Mouse (Mus musculus): ENCODE data around the gene Fpgs. TPM values are rescaled to one million over a fixed set of nuclear protein-coding genes. Genes with fewer than 3 reads are reported as not detected.

The Fpgs gene
- polyA plus RNA-seq, 1 experiment: 20.7 TPM

DNA sequence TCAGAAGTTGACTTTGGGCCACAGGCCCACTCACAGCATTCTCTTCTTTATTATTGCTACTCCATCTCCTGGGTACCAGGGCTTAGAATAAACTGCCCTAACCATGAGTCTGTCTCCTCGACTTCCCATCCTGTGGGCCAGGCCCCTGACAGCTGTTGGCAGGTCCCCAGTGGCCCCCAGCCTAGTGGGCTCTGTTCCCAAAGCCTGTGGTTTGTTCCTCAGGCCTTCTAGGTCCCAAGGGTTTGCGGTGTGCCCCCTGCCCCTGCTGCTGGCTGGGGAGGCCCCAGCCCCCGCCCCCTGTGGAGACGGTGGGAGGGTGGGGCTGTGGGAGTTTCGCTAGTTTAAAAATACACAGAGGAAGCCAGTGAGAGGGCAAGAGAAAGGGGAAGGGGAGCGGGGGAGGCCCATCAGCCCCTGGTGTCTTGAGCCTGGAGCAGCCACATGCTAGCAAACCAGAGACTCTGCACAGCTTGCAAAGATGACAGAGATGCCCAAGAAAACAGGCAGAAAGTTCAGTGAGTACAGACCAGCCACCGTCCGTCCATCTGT is 16.8 kb upstream of the Fpgs start, which contains the start of gene Sh2d3c:
Sh2d3c (plus strand) TSS at position 375 of the 549 bp plus-strand sequence.
- TF ChIP-seq MYOD1 (IDR thresholded peaks at IDR 0.05; ENCODE audit: control insufficient read depth in 1 of 3, insufficient read length in 2 of 3, low read depth in 2 of 3): peak in 2 of 3 experiments; percentile 77 to 83
- no peak for TF ChIP-seq CEBPB (IDR thresholded peaks at IDR 0.05; ENCODE audit: insufficient read depth, poor library complexity, severe bottlenecking)
- no peak for TF ChIP-seq POLR2AphosphoS2 (IDR thresholded peaks at IDR 0.05; ENCODE audit: insufficient read length, low read depth)
- peak in 2 of 3 experiments; percentile 67 to 87 for TF ChIP-seq MYOG (IDR thresholded peaks at IDR 0.05; ENCODE audit: control insufficient read depth in 1 of 3, insufficient read depth in 1 of 3, insufficient read length in 2 of 3, low read depth in 2 of 3)
- TF ChIP-seq USF1 (IDR thresholded peaks at IDR 0.05; ENCODE audit: low read depth): no peak
- Histone ChIP-seq H3K79me2 (ENCODE audit: control insufficient read depth, insufficient read depth) (no peaks in the 10 kb centered on the region), H3K27me3 (ENCODE audit: control insufficient read depth, insufficient read depth, insufficient read length) (no peaks in the 10 kb centered on the region)

DNA sequence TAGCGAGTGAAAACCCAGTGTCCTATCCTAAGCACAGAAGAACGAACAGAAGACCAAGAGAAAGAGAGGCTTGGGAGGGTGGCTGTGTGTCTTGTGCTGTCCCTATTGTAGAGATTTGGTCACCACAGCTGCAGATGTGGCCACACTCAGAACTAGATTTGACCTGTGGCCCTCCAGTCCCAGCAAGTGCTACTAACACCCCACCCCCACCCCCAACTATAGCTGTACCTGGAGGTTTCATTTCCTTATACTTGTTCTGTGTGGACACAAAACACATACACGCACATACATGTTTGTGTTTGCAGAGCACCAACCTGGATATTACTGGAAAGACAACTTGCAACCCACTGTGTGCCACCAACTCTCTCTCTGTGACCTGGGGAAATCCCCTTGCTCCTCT is 16.1 kb upstream of the Fpgs start:
- TF ChIP-seq SRF (IDR thresholded peaks at IDR 0.05; ENCODE audit: control insufficient read depth, insufficient read length, low read depth): no peak
- Histone ChIP-seq H3K79me2 (ENCODE audit: control insufficient read depth, insufficient read depth) (no peaks in the 10 kb centered on the region), H3K4me3 (no peak overlapping the region), H3K27me3 (ENCODE audit: control insufficient read depth, insufficient read depth, insufficient read length) (no peaks in the 10 kb centered on the region), H3K36me3 (ENCODE audit: control insufficient read depth, insufficient read depth) (no peaks in the 10 kb centered on the region), H3ac (ENCODE audit: control insufficient read depth, insufficient read length) (no peak overlapping the region), H3K4me2 (ENCODE audit: low read depth) (no peak overlapping the region)

More for the DNA sequence above, 16.8 kb upstream of the Fpgs start, which contains the start of gene Sh2d3c:
- Histone ChIP-seq H3ac (ENCODE audit: control insufficient read depth, insufficient read length) (no peak within 1 kb of the TSS), H3K4me3 (no peak within 1 kb of the TSS), H3K36me3 (ENCODE audit: control insufficient read depth, insufficient read depth) (no peaks in the 10 kb centered on the region), H3K4me2 (ENCODE audit: low read depth) (peak within 1 kb of the TSS; percentile 62)

DNA sequence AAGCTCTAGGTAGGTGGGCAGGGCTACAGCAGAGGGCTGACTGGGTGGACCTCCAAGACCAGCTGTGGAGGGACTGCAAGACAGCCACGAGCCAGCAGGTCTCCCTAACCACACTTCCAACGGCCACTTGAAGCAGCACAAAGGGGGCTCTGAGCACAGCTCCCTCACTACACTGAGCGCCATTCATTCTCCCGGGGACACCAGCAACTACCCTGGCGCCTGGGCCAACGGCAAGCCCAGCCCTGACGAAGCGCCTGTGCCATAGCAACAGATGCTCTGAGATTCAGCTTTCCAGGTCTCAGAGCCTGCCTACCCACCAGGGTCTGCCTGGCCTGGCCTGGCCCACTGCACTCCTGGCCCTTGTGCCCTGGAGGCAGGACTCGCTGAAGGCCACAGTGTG is 14.8 kb upstream of the Fpgs start:
- Histone ChIP-seq H3K4me2 (ENCODE audit: low read depth) (no peak overlapping the region), H3K79me2 (ENCODE audit: control insufficient read depth, insufficient read depth) (no peaks in the 10 kb centered on the region), H3K4me3 (no peak overlapping the region), H3ac (ENCODE audit: control insufficient read depth, insufficient read length) (no peak overlapping the region), H3K36me3 (ENCODE audit: control insufficient read depth, insufficient read depth) (no peaks in the 10 kb centered on the region), H3K27me3 (ENCODE audit: control insufficient read depth, insufficient read depth, insufficient read length) (no peaks in the 10 kb centered on the region)
- TF ChIP-seq MYOD1 (IDR thresholded peaks at IDR 0.05; ENCODE audit: control insufficient read depth in 1 of 3, insufficient read length in 2 of 3, low read depth in 2 of 3) (no peak), E2F4 (IDR thresholded peaks at IDR 0.05; ENCODE audit: insufficient read depth) (no peak), USF1 (IDR thresholded peaks at IDR 0.05; ENCODE audit: low read depth) (no peak), TCF12 (IDR thresholded peaks at IDR 0.05; ENCODE audit: insufficient read depth, poor library complexity, severe bottlenecking) (no peak), SRF (IDR thresholded peaks at IDR 0.05; ENCODE audit: control insufficient read depth, insufficient read length, low read depth) (no peak), MYOG (IDR thresholded peaks at IDR 0.05; ENCODE audit: control insufficient read depth in 1 of 3, insufficient read depth in 1 of 3, insufficient read length in 2 of 3, low read depth in 2 of 3) (no peak), REST (IDR thresholded peaks at IDR 0.05; ENCODE audit: insufficient read depth, insufficient read length) (no peak), TCF3 (IDR thresholded peaks at IDR 0.05; ENCODE audit: insufficient read length, low read depth) (no peak), MAX (IDR thresholded peaks at IDR 0.05; ENCODE audit: low read depth) (no peak), POLR2A (IDR thresholded peaks at IDR 0.05; ENCODE audit: insufficient read length, low read depth) (no peak), POLR2AphosphoS2 (IDR thresholded peaks at IDR 0.05; ENCODE audit: insufficient read length, low read depth) (no peak), CEBPB (IDR thresholded peaks at IDR 0.05; ENCODE audit: insufficient read depth, poor library complexity, severe bottlenecking) (no peak)

DNA sequence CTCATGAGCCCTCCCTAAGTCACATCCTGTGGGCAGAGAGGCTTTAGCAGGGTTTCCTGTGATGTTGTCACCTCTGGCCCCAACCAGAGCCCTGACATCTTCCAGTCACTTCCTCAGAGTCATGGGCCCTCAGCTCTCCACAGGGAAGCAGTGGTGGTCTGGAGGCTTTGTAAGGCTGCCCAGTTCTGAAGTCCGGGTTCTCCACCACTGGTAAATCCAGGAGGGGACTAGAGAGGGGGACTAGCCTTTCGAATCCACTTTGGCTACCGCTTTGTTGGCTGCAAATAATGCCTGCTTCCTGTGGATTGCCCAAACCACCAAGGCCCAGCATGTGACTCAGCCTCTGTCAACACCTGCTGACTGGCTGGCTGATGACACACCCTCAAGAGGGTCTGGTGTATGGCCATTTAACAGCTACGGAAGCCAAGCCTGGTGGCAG is 11.1 kb upstream of the Fpgs start:
- Histone ChIP-seq H3K36me3 (ENCODE audit: control insufficient read depth, insufficient read depth) (peaks cover 8% of the 10 kb centered on the region), H3K79me2 (ENCODE audit: control insufficient read depth, insufficient read depth) (peaks cover 23% of the 10 kb centered on the region), H3ac (ENCODE audit: control insufficient read depth, insufficient read length) (no peak overlapping the region), H3K4me2 (ENCODE audit: low read depth) (peak overlapping the region; percentile 65), H3K27me3 (ENCODE audit: control insufficient read depth, insufficient read depth, insufficient read length) (no peaks in the 10 kb centered on the region), H3K4me3 (no peak overlapping the region)
- TF ChIP-seq SRF (IDR thresholded peaks at IDR 0.05; ENCODE audit: control insufficient read depth, insufficient read length, low read depth) (no peak), REST (IDR thresholded peaks at IDR 0.05; ENCODE audit: insufficient read depth, insufficient read length) (no peak), TCF12 (IDR thresholded peaks at IDR 0.05; ENCODE audit: insufficient read depth, poor library complexity, severe bottlenecking) (no peak), E2F4 (IDR thresholded peaks at IDR 0.05; ENCODE audit: insufficient read depth) (no peak), POLR2AphosphoS2 (IDR thresholded peaks at IDR 0.05; ENCODE audit: insufficient read length, low read depth) (no peak), USF1 (IDR thresholded peaks at IDR 0.05; ENCODE audit: low read depth) (peak; percentile 88), CEBPB (IDR thresholded peaks at IDR 0.05; ENCODE audit: insufficient read depth, poor library complexity, severe bottlenecking) (peak; percentile 59; the same call in 1 of the 2 replicates), MAX (IDR thresholded peaks at IDR 0.05; ENCODE audit: low read depth) (peak; percentile 78), MYOD1 (IDR thresholded peaks at IDR 0.05; ENCODE audit: control insufficient read depth in 1 of 3, insufficient read length in 2 of 3, low read depth in 2 of 3) (peak; percentile 33 to 89 (median 89)), MYOG (IDR thresholded peaks at IDR 0.05; ENCODE audit: control insufficient read depth in 1 of 3, insufficient read depth in 1 of 3, insufficient read length in 2 of 3, low read depth in 2 of 3) (peak in 2 of 3 experiments; percentile 53 to 89), POLR2A (IDR thresholded peaks at IDR 0.05; ENCODE audit: insufficient read length, low read depth) (no peak), TCF3 (IDR thresholded peaks at IDR 0.05; ENCODE audit: insufficient read length, low read depth) (no peak)
